Mouse (Mus musculus) liver, embryonic 16.5 days (tissue): ENCODE measurements around the gene Camk1d. TPM values are rescaled to one million over a fixed set of nuclear protein-coding genes. Genes with fewer than 3 reads are reported as not detected.

ENCODE experiments used
- ATAC-seq: fragments of 200-750 bp; cut with Nextera tagmentation; 2 replicates; pipeline ENCODE4 v1.8.0; 2017; ENCODE audit warnings: low read depth, mild to moderate bottlenecking, moderate number of reproducible peaks, moderate library complexity
- H3K27ac ChIP-seq: fragments of 300-500 bp; sonication (generic); 2 replicates; pipeline ENCODE4 v1.5.1; 2014; ENCODE audit warnings: mild to moderate bottlenecking, low read length
- H3K27me3 ChIP-seq: fragments of 300-500 bp; sonication (generic); 2 replicates; pipeline ENCODE4 v1.6.1; 2014; ENCODE audit warnings: low read depth, low read length, mixed read lengths; ENCODE audit not compliant: control insufficient read depth, insufficient read depth
- H3K36me3 ChIP-seq: fragments of 300-500 bp; sonication (generic); 2 replicates; pipeline ENCODE4 v1.6.1; 2014; ENCODE audit warnings: mild to moderate bottlenecking; ENCODE audit not compliant: control insufficient read depth, insufficient read depth
- H3K4me1 ChIP-seq: fragments of 300-500 bp; sonication (generic); 2 replicates; pipeline ENCODE4 v1.6.1; 2014; ENCODE audit warnings: low read depth, low read length, mixed read lengths; ENCODE audit not compliant: control insufficient read depth
- H3K4me2 ChIP-seq: fragments of 300-500 bp; sonication (generic); 2 replicates; pipeline ENCODE4 v1.6.1; 2014; ENCODE audit warnings: low read depth, low read length, mixed read lengths
- H3K4me3 ChIP-seq: fragments of 300-500 bp; sonication (generic); 2 replicates; pipeline ENCODE4 v1.5.1; 2014; ENCODE audit warnings: low read depth, mild to moderate bottlenecking, low read length
- H3K9ac ChIP-seq: fragments of 300-500 bp; sonication (generic); 2 replicates; pipeline ENCODE4 v1.6.1; 2014; ENCODE audit warnings: low read depth, low read length
- H3K9me3 ChIP-seq: fragments of 300-500 bp; sonication (generic); replicated peaks from 2 replicates; pipeline ENCODE4 v1.6.1; 2016; ENCODE audit warnings: low read length; ENCODE audit not compliant: control insufficient read depth
- WGBS: fragments of 180-500 bp; shearing (Covaris S2); extraction: QIAGEN DNeasy Blood & Tissue Kit; methylation state at CpG from one replicate; pipeline ENCODE4 v1.1.7; 2014; ENCODE audit not compliant: insufficient replicate concordance; 5-methylcytosine and 5-hydroxymethylcytosine counted together
- polyA plus RNA-seq: library from polyadenylated mRNA; unstranded; fragments of >200 nt; fragmentation: Nextera tagmentation; extraction: Ambion mirVana; gene quantifications from 2 replicates; pipeline ENCODE4 v1.2.1, GENCODE M21; 2015

The Camk1d gene
- polyA plus RNA-seq, 1 experiment from 2014 or later: 1.3 TPM

DNA sequence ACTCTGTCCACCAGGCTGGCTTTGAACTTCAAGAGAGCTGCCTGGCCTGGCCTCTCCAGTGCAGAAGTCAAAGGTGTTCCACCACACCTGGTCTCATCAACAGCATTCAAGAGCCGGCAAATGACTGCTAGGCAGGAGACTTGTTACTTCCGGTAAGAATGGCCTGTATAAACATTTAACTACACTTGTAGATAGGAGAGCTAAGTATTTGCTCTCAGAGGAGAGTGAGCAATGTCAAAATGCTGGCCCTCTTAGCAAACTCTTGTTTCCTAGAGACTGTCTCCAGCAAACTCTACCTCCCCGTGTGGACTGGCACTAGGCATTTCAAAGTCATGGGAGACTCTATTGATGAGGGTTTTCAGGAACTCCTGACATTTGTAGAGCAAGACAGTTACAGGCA, 56.3 kb downstream of the Camk1d start:
- Histone ChIP-seq H3K4me3 (no peak overlapping the region), H3K9me3 (no peaks in the 10 kb centered on the region), H3K4me2 (no peak overlapping the region), H3K36me3 (no peaks in the 10 kb centered on the region), H3K4me1 (no peaks in the 10 kb centered on the region), H3K27ac (no peak overlapping the region), H3K9ac (no peak overlapping the region), H3K27me3 (no peaks in the 10 kb centered on the region)
- no peak for ATAC-seq
- 54% methylated on average over 3 of the region's 3 CpGs for WGBS

DNA sequence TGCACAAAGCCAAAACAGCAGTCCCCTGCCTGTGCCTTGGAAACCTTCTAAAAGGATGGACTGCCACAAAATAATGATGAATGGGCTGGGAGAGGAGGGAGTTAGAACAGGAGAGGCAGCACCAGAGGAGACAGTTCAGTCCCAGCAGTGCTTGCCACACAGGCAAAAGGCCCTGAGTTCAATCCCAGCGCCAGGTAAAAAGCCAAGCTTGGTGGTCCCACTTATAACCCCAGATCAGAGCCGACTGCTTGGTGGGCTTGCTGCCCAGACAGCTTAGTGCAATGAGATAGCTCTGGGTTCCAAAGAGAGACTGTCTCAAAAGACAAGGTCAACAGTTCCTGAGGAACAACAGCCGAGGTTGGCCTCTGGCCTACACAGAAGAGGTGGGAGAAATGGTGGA, 58.0 kb downstream of the Camk1d start:
- no peaks in the 10 kb centered on the region for H3K27me3 ChIP-seq
- no peak for ATAC-seq
- WGBS: 65% methylated on average over 3 of the region's 3 CpGs

DNA sequence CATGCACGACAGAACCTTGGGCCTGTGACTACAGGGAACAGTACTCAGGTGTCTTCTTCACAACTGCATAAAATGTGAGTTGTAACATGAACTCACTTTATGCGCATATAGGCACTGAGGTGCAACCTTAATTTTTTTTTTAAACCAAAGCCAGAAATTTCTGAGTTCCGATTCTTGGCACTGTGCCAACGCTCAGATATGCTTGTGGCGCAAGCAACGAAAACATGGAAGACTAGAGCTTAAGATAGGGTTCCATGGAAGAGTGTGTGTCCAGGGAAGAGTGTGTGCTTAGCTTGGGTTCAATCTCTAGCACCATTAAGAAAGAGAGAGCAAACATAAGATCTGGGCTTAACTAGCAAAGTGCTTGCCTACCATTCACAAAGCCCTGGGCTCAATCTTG, 62.2 kb downstream of the Camk1d start:
- H3K9ac ChIP-seq: no peak overlapping the region
- 78% methylated on average over 6 of the region's 6 CpGs for WGBS
- no peak overlapping the region for H3K4me2 ChIP-seq
- H3K4me1 ChIP-seq: no peaks in the 10 kb centered on the region
- no peaks in the 10 kb centered on the region for H3K36me3 ChIP-seq
- no peak overlapping the region for H3K4me3 ChIP-seq
- no peak for ATAC-seq
- H3K27ac ChIP-seq: no peak overlapping the region
- no peaks in the 10 kb centered on the region for H3K9me3 ChIP-seq
- H3K27me3 ChIP-seq: no peaks in the 10 kb centered on the region

More for the DNA sequence above, 58.0 kb downstream of the Camk1d start:
- no peak overlapping the region for H3K9ac ChIP-seq
- H3K4me2 ChIP-seq: no peak overlapping the region
- no peaks in the 10 kb centered on the region for H3K36me3 ChIP-seq
- H3K4me1 ChIP-seq: no peaks in the 10 kb centered on the region
- no peak overlapping the region for H3K27ac ChIP-seq
- no peaks in the 10 kb centered on the region for H3K9me3 ChIP-seq
- no peak overlapping the region for H3K4me3 ChIP-seq

DNA sequence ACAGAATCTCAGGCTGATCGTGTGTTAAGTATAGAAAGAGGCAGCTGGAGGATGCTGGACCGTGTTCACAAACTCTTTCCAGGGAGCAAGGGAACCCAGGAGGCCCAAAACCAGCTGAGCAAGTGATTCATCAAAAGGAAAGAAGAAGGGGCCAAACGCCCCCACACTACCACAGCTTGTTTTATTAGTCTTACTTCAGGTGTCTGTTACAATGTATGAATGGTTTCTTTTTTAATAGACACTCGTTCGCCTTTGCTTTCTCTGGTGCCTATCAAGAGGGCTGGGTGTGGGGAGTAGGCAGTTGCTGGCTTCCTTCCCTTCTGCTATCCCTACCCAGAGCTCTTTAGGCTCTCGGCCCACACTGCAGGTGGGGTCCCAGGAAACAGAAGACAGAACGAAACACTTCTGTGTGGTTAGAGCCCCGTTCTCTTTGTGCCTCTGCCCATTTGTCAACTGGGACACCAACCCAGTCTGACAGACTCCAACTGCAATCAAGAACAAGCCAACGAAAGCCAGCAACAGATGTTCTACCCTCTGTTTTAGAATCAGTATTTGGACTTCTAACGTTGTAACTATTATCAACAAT, 62.9 kb downstream of the Camk1d start:
- WGBS: 41% methylated on average over 10 of the region's 10 CpGs

DNA sequence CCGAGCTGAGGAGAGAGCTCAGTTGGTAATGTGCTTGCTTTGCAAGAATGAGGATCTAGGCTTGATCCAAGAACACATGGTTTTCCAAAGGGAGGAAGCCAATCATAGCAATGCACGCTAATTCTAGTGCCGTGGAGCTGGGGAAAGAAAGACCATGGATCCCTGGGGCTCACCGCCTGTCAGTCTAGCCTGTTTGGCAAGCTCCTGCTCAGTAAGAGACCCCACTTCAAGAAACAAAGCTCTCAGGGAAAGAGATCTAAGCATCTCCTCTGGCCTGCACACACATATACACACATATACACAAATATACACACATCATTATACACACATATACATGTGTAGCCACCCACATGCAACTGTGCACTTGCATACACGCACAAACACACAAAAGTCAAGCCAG, 65.1 kb downstream of the Camk1d start:
- Histone ChIP-seq H3K4me1 (no peaks in the 10 kb centered on the region), H3K4me3 (no peak overlapping the region), H3K4me2 (no peak overlapping the region), H3K9ac (no peak overlapping the region), H3K27ac (no peak overlapping the region), H3K27me3 (no peaks in the 10 kb centered on the region), H3K9me3 (no peaks in the 10 kb centered on the region), H3K36me3 (no peaks in the 10 kb centered on the region)
- ATAC-seq: no peak
- WGBS: 72% methylated on average over 5 of the region's 5 CpGs

More for the DNA sequence above, 62.9 kb downstream of the Camk1d start:
- Histone ChIP-seq H3K9ac (no peak overlapping the region), H3K36me3 (no peaks in the 10 kb centered on the region), H3K4me3 (no peak overlapping the region), H3K27me3 (no peaks in the 10 kb centered on the region), H3K9me3 (no peaks in the 10 kb centered on the region), H3K27ac (no peak overlapping the region), H3K4me1 (no peaks in the 10 kb centered on the region), H3K4me2 (no peak overlapping the region)
- no peak for ATAC-seq

DNA sequence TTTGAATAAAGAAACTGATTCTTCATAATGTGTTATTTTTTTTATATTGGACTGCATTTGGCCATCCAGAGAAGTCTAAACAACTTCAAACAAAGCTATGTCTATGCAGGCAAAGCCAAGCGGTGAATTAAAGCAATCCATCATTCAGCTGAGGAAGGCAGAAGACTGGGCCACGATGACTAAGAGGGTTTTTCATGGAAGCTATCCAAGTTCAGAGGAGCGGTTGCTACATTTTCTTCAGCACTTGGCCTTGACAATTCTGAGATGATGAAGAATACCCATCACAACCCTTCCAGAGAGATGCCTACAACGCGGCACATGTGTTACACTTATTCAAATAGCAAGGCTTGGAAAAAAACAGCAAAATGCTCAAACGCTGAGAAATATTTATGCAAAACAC, 65.6 kb downstream of the Camk1d start:
- H3K4me1 ChIP-seq: no peaks in the 10 kb centered on the region
- no peak for ATAC-seq
- WGBS: 62% methylated on average over 6 of the region's 6 CpGs
- H3K9ac ChIP-seq: no peak overlapping the region
- no peaks in the 10 kb centered on the region for H3K9me3 ChIP-seq
- no peaks in the 10 kb centered on the region for H3K36me3 ChIP-seq
- no peak overlapping the region for H3K4me3 ChIP-seq
- no peak overlapping the region for H3K27ac ChIP-seq
- no peak overlapping the region for H3K4me2 ChIP-seq
- H3K27me3 ChIP-seq: no peaks in the 10 kb centered on the region

DNA sequence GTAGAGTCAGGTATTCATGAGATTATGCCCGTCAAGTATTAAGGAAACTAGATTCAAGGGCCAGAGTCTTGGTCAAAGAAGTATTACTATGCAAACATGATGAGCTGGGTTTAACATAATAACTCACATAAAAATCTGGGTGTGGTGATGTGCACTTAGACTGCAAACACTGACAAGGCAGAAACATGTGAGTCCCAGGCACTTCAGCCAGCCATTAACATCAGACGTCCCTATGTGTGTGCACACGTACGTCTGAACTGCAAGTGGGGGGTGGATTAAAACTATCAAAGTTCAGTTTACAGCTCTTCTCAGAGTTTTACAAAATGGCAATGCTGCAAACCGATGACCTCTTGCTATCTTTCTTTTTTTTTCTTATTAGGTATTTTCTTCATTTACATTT, 68.0 kb downstream of the Camk1d start:
- WGBS: 67% methylated on average over 5 of the region's 5 CpGs
- no peak overlapping the region for H3K4me2 ChIP-seq
- no peak for ATAC-seq

DNA sequence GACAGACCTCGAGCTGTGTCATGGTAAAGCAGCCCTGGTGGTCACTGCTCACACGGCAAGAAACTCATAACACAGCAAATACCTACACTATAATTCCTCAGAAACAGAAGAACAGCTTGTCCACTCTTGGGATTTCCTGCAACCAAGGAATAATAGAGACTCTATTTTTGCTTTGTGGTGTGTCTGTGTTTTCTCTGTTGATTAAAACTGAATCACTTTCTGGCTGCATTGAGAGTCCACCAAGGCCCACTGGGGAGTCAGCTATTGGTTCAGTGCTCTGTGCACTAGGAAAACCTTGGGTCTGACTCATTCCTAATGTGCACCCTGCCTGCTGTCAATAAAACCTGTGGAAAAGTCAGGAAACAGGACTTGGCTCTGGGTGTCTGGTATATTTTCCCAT, 68.7 kb downstream of the Camk1d start:
- Histone ChIP-seq H3K4me2 (no peak overlapping the region), H3K9ac (no peak overlapping the region), H3K36me3 (no peaks in the 10 kb centered on the region), H3K27ac (no peak overlapping the region), H3K27me3 (no peaks in the 10 kb centered on the region), H3K4me3 (no peak overlapping the region), H3K9me3 (no peaks in the 10 kb centered on the region), H3K4me1 (no peaks in the 10 kb centered on the region)
- no peak for ATAC-seq
- 49% methylated on average over 2 of the region's 2 CpGs for WGBS

More for the DNA sequence above, 68.0 kb downstream of the Camk1d start:
- H3K9me3 ChIP-seq: no peaks in the 10 kb centered on the region
- H3K9ac ChIP-seq: no peak overlapping the region
- H3K27me3 ChIP-seq: no peaks in the 10 kb centered on the region
- H3K36me3 ChIP-seq: no peaks in the 10 kb centered on the region
- no peaks in the 10 kb centered on the region for H3K4me1 ChIP-seq
- H3K27ac ChIP-seq: no peak overlapping the region
- H3K4me3 ChIP-seq: no peak overlapping the region

DNA sequence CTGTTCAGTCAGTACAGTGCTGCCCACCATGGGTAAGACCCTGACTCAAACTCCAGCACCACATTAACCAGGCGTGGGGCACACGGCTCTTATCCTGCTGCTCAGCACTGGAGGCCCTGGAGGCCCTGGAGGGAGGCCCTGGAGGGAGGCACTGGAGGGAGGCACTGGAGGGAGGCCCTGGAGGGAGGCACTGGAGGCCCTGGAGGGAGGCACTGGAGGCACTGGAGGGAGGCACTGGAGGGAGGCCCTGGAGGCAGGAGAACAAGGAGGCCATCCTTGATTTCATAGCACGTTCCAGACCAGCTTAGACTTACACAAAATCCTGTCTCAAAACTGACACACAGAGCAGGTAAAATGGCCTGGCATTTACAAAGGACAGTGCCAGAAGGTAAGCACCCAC, 70.4 kb downstream of the Camk1d start:
- Histone ChIP-seq H3K4me1 (no peaks in the 10 kb centered on the region), H3K27me3 (no peaks in the 10 kb centered on the region), H3K36me3 (no peaks in the 10 kb centered on the region), H3K4me2 (no peak overlapping the region), H3K9ac (no peak overlapping the region), H3K27ac (no peak overlapping the region), H3K4me3 (no peak overlapping the region), H3K9me3 (no peaks in the 10 kb centered on the region)
- ATAC-seq: no peak
- WGBS: 51% methylated on average over 3 of the region's 3 CpGs
